Mouse (Mus musculus): ENCODE data around the gene Lsm11. TPM values are rescaled to one million over a fixed set of nuclear protein-coding genes. Genes with fewer than 3 reads are reported as not detected.

The Lsm11 gene
- total RNA-seq (2021) = 1 to 10 TPM; 2.3 TPM
- long read RNA-seq, experiment 1, full-length matches to known transcripts = 2 of 5 reads
- long read RNA-seq, experiment 1, partial matches to known transcripts = 0 of 5 reads
- long read RNA-seq, experiment 1, other reads (novel, unspliced or antisense) = 3 of 5 reads
- long read RNA-seq, experiment 2, full-length matches to known transcripts = 2 of 6 reads
- long read RNA-seq, experiment 2, partial matches to known transcripts = 0 of 6 reads
- long read RNA-seq, experiment 2, other reads (novel, unspliced or antisense) = 4 of 6 reads

DNA sequence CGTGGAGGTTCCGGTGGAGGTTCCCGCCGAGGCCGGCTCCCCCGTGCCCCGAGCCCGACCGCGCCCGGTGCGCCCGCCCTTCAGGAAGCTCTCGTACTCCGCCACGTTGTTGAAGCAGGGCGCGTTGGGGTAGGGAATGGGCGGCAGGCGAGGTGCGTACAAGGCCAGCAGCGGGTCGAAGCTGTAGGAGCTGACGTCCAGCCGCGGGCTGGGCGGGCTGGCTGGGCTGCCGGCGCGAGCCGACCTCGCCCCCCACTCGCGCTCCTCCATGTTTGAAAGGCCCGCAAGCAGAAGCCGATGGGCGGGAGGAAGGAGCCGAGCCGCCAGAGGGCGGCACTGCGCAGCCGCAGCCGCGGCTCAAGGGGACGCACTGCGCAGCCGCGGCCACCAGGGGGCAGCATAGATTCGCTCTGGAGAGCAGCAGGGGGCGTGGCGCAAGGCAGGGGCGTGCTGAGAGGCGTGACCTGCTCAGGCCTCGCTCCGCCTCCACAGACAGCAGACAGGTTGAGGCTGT is at the start of gene Lsm11:
Gene Lsm11 (minus strand): TSS at position 293 of the 514 bp plus-strand sequence.
- DNase-seq (ENCODE audit: low spot score) = peak; percentile 97

DNA sequence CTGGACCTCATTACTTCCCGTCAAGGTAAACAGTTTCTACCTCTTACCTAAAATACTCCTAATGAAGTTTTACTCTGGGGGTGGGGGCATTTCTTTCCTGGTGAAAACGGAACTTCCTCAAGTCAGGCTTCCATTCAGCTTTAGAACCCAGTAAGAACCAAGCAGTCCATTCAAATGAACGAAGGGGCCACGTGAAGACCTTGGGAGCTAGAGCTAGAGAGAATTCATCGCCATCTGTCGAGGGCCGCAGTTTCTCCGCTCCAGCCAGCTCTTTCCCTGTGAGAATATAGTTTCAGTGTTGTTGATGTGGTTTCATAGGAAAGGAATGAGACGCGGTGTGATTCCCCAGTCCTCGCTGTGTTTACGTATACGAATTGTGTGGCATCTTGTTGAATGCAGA is 47.4 kb upstream of the Lsm11 start:
- no peak for DNase-seq (ENCODE audit: low spot score)

DNA sequence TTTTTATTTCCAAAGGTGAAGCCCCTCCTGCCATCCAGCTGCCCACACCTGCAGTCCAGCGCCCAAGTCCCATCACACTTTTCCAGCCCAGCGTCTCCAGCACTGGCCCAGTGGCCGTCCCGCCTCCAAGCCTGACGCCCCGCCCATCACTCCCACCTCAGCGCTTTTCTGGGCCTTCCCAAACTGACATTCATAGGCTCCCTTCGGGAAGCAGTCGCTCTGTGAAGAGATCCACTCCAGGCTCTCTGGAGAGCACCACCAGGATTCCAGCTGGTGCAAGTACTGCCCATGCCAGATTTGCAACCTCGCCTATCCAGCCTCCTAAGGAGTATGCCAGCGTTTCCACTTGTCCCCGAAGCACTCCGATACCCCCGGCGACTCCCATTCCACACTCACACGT is 46.9 kb upstream of the Lsm11 start:
- no peak for DNase-seq (ENCODE audit: low spot score)

DNA sequence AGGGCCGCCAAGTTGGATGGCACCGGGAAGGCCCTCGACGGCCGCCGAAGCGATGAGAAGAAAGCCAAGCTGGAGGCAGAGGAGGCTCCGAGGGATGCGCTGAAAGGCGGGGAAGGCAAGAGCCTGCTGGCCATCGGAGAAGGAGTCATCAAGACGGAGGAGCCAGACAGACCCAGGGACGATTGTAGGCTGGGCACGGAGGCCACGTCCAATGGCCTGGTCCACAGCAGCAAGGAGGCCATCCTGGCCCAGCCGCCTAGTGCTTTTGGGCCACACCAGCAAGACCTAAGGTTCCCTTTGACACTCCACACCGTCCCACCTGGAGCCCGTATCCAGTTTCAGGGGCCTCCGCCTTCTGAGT is 36.1 kb upstream of the Lsm11 start:
- no peak for DNase-seq (ENCODE audit: low spot score)

DNA sequence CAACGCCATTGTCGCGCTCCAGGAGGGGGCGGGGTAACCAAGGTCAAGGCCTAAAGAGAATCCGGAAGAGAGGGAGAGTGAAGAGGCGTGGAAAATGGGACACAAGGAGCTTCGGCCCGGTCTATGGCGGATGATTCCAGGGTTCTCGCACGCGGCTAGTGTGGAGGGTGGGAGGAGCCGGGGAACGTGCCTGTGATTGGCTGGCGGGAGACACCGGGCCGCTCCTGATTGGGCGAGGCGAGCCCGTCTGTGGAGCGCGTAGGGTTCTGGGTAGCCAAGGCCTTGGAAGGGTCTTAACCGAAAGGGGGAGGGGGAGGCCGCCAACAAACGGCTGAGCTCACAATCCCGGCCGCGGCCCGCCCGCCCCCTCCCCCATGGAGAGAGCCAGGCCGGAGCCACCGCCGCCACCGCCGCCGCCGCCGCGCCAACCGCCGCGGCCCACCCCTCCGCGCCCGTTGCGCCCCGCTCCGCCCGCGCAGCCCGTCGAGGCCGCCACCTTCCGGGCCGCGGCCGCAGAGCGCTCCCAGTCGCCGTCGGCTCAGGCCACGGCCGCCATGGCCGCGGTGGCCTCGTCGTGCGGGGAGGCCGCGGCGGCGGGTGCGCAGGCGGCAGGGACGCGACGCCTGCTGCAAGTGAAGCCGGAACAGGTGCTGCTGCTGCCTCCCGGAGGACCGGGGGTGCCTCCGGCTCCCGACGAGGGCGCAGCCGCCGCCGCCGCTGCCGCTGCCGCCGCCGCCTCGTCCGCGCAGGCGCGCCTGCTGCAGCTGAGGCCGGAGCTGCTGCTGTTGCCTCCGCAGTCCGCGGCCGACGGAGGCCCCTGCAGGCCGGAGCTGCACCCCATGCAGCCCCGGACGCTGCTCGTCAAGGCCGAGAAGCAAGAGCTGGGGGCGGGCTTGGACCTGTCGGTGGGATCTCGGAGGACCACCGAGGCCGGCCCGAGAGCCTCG is 35.5 kb upstream of the Lsm11 start, which contains the start of gene Sox30:
Gene Sox30 (plus strand): TSS at position 365 of the 947 bp plus-strand sequence.
- DNase-seq (ENCODE audit: low spot score) = no peak

DNA sequence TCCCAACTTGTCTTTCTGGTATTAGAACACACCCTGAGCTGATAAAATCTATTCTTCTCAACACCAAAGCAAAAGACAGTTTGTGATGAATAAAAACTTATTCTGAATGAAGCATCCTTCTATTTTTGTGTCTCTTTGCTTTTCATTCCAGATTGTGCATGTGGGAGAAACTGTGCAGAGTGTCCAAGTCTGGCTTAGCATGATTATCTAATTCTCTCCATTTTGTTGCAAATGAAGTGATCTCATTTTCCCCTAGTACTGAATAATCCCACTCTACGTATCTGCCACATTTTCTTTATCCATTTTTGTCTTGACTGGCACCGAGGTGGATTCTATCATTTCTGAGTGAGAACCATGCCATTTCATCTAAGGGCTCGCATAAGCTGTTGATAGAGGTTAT is 31.3 kb upstream of the Lsm11 start:
- DNase-seq (ENCODE audit: low spot score) = no peak

DNA sequence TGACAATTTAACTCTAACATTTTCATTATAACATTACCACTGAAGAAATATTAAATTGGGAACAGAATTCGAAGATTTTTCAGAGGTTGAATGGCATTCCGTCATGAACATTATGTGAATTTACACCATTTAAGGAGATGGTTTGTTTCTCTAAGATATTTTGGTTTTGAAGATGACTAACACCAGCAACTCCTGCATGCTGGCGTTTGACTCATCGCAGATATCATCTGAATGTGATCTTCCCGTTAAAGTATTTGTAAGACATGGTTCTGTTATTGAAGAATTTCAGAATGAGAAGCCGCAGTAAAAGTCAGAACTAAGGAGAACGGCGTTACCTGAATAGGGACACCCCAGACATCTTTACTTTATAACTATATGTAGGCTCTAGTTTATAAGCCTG is 29.7 kb upstream of the Lsm11 start:
- DNase-seq (ENCODE audit: low spot score) = no peak

DNA sequence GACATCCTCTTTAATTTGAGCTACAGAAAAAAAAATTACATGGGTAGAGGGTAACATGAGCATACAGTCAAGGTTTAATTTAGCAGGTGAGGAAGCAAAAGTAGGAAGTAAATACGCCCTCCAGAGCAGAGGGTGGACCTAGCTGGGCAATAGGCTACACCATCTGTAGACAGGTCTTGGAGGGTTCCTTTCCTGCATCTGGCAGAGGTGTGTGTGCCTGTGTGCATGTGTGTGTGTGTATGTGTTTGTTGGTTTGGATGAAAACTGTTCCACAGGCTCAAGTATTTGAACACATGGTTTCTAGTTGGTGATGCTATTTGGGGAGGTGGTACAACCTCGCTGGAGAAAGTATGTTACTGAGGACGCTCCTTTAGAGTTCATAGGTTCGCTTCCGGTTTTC is 28.9 kb upstream of the Lsm11 start:
- DNase-seq (ENCODE audit: low spot score) = no peak

DNA sequence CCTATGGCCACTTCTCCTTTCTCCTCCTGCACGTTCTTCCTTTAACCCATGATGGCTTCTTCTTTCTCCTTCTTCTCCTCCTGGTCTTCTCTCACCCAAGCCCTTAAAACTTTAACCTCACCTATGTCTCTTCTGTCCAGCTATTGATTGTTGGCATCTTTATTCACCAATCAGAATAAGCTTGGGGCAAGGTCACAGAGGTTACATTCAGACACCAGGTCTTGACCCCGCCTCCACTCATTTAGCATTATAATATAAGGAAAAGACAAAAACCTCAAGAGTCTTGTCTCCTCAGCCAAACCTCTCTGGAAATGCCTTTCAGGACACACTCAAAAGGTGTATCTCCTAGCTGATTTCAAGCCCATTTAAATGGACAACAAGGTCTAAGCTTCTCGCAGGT is 23.7 kb upstream of the Lsm11 start:
- DNase-seq (ENCODE audit: low spot score) = no peak

DNA sequence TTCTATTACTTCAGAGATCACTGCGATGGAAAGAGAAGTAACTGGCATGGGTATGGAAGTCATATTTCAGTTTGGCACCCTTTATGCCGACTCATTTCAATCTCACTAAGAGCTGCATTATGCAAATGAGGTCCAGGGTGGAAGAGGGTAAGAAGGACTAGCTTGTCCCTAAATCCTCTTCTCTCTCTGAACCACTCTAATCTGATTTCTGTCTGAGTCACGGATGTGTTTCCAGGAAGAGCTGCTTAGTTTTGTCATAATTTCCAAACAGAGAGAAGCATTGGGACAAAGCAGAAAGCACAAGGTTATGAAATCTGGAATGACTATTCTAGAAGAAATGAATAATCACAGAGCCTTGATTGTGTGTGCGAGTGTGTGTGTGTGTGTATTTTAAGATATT is 22.2 kb upstream of the Lsm11 start:
- DNase-seq (ENCODE audit: low spot score) = no peak

DNA sequence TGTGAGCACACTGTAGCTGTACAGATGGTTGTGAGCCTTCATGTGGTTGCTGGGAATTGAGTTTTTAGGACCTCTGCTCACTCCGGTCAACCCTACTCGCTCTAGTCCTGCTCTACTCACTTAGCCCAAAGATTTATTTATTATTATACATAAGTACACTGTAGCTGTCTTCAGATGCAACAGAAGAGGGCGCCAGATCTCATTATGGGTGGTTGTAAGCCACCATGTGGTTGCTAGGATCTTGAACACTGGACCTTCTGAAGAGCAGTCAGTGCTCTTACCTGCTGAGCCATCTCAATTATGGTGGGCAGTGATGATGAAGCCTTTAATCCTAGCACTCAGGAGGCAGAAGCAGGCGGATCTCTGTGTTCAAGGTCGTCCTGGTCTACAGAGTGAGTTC is 15.3 kb upstream of the Lsm11 start:
- no peak for DNase-seq (ENCODE audit: low spot score)

DNA sequence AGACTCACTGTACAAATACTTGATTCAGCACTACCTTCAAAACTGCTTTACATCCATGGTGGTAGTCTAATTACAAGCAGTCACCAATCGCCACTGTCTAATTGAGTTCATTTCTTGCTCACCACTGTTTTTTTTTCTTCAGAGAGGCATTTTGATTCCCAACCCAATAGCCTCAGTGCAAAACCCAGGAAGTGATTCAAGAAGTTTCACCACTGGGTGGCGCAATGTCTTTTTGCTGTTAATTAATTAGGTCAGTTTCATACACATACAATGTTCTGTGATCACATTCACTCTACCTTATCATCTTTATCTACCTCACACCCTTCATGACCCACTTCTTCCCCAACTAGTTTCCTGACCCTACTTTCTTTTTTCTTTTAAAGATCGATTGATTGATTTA is 14.9 kb upstream of the Lsm11 start:
- no peak for DNase-seq (ENCODE audit: low spot score)

DNA sequence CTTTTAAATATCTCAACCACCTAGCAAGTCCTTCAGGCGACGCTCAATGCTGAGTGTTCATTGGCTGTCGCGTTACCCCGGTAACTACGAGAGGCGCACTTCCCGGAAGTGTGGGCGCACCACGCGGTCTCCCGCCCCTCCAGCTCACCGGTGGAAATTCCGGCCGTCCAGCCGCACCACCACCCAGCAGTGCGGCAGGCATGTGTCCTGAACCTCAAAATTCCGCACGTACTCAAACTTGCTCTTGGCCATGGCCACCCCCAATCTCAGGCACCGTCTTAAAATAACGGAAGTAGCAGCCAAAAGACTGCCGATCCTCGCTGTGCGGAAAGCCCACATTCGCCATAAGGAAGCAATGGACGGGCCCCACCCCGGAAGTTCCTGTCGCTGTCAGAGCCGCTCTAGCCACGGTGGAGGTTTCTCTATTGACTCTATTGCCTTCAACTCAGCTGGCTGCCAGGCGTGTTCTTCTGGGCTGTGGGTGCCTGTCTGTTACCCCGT is 10.4 kb upstream of the Lsm11 start, which contains the start of gene Thg1l:
Gene Thg1l (minus strand): TSS at position 368 of the 501 bp plus-strand sequence.
- peak; percentile 90 for DNase-seq (ENCODE audit: low spot score)

DNA sequence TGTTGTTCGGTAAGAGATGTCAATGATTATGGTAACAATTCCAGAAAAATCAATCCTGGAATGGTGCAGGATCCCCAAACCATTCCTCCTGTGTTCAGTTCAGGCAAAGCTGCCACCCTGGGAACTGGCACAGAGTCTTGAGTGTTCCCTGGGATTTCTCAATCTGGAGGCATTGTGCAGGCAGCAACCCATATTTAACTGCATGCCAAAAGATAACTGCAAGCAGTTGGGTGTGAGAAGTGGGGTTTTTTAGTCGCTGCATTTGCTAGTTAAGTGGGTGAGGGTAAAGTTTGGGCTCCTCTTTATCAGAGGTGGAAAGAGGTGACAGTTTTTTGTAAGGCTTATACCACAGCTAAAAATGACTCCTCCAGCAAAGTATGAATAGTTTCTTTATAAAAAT is 2.8 kb upstream of the Lsm11 start:
- DNase-seq (ENCODE audit: low spot score) = no peak

DNA sequence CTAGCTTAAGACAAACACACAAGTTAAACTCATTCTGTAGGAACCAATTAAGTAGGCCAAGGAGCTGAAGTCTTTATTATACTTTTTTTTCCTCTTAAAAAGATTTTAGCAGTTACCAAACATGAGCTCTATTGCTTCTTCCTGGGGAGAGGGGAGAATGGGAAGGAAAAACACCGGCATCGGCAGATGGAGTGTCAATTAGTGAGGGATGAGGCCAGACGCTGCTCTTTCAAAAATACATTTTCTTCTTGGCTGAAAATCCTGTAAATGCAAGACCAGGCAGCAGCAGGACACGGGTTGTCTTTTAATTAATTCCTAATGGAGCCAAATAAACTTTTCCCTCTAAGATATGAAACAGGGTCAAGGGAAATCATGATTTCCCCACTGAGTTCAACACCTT is 2.1 kb upstream of the Lsm11 start:
- DNase-seq (ENCODE audit: low spot score) = no peak

DNA sequence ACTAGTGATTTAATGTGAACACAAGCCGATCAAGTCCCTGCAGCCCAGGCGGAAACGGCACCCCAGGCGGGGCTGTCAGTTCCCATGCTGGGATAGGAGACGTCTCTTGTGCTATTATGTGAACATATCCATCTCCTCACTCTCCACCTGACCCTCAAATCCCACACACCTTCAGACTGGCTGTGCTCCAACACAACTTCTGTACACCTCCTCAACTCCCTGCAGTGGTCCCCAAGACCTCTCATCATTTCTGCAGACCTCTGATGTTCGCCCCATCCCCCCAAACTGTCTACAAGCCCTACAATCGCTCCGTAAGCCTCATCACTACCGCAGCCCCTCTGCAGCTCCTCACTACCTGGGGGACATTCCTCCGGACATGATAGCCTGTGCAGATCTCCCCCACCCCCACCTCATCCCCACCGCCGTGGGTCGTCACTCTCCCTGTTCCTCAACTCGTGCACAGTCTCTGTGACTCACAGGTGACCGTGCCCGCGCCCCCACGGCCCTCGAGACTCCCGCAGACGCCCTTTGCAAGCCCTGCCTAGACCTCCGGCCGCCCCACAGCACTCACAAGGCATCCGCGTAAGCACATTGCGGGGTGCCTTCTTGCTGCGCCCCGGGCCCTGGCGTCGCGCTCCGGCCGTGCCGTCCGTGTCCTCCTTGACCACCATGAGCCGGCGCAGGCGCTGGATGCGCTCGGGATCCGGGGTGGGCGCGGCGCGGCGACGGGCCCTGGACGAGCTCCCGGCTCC is 668 bp downstream of the Lsm11 start:
- DNase-seq (ENCODE audit: low spot score) = no peak

DNA sequence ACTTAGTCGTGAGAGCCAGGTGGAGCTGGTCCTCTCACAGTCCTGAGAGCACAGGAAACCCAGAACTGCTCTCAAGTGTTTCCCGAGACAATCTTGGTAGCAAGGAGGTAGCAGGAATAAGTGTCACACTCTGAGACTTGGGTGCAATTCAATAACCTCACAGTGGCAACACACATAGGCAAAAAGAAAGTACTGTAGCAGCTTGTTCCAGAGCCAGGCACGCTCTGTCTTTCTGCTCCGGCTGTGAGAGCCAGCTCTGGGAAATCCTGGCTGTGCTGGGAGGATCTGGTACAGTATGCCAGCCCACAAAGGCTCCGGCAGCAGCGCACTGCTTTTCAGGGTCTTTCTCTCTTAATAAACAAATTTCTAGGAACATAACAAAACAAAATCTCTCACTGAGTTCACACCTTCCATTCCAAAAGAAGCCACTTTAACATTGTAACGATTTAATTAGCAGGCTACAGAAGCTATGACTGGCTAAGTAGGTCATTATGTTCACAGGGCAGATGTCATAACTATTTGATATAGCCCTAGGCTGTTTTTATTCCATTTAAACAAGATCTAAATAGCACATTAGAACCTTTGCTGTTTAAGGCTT is 1.5 kb downstream of the Lsm11 start:
- DNase-seq (ENCODE audit: low spot score) = peak; percentile 35

DNA sequence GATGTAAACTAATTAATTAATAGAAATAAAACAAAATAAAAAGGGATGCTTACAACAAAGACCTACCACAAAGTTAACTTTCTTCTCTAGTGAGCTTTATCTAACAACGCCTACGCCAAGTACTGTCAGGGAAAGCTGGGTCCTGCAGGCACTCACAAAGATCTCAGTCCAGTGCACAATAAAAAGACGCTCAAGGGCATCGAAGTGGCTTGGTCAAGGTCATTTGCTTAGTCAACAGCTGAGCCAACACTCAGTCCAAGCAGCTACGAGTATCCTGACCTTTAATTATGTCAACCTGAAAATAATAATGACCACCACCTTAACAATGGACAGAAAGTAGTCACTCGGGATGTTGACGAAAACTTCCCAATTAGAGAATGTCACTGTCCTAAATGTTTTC is 2.5 kb downstream of the Lsm11 start:
- DNase-seq (ENCODE audit: low spot score) = no peak

DNA sequence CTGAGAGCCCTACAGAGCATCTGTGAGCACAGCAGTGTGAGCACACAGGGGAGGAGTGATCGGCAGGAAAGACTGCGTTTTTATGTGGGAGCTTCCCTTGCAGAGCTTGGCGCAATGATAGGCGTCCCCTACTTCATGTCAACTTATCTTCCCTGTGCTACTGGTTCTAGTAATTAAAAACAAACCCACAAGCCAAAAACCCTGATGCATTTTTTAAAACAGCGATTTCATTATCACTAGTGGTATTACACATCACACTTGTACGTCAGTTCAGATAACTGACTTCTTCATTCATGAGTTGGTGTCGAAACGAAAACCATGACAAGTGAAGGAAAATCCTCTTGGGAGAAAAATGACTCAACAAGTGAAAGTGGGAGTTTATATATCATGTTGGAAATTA is 5.8 kb downstream of the Lsm11 start:
- no peak for DNase-seq (ENCODE audit: low spot score)

DNA sequence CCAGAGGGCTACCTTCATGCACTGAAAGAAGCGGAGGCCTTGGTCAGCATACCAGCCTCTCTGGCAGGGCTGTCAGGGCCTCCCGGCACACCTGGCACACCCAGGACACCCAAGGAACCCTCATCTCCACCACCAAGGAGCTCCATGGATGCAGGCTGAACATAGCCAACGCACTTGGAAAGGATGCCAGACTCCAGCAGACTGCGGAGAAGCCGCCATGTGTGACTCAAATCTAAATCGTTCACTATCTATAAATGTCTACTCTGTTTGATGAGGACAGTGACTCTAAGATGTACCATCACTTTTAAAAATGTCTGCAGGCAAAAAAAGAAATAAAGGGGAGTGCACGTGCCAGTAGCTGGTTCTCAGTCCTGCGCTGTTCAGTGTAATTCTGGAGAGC is 7.3 kb downstream of the Lsm11 start:
- no peak for DNase-seq (ENCODE audit: low spot score)

DNA sequence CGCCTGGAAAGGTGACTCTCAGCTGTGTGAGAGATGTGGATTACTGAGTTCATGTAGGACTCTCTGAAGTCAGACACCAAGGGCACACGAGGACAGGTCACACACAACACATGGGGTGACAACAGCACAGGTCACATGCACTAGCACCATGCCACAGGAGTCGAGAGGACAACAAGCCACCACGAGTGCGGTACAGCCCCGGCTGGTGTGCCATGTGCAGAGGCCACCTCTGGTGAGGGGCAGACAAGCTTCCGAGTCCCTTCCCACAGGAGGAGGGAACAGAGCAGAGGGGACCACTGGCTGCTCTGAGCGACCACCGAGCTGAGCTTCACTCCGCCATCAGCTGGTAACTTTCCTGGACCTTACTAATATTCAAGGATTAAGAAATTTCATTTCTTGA is 12.0 kb downstream of the Lsm11 start:
- no peak for DNase-seq (ENCODE audit: low spot score)

Data from gastrocnemius, adult 18-20 months (tissue).